Mouse (Mus musculus) liver, postnatal 0 days (tissue): ENCODE measurements around the gene Adamts7. TPM values are rescaled to one million over a fixed set of nuclear protein-coding genes. Genes with fewer than 3 reads are reported as not detected.

ENCODE experiments used
- ATAC-seq: fragments of 200-750 bp; cut with Nextera tagmentation; 2 replicates; pipeline ENCODE4 v1.8.0; 2017; ENCODE audit warnings: mild to moderate bottlenecking, moderate library complexity
- DNase-seq: peaks from one replicate; pipeline ENCODE4 v3.0.0-alpha.2; 2016
- H3K27ac ChIP-seq: fragments of 300-500 bp; sonication (generic); 2 replicates; pipeline ENCODE4 v1.5.1; 2014; ENCODE audit warnings: antibody characterized with exemption, moderate library complexity, mild to moderate bottlenecking, low read depth
- H3K27me3 ChIP-seq: fragments of 300-500 bp; sonication (generic); 2 replicates; pipeline ENCODE4 v1.6.1; 2014; ENCODE audit warnings: low read length, control low read depth, mixed read lengths; ENCODE audit not compliant: insufficient read depth
- H3K36me3 ChIP-seq: fragments of 300-500 bp; sonication (generic); replicated peaks from 2 replicates; pipeline ENCODE4 v1.6.1; 2014; ENCODE audit warnings: mild to moderate bottlenecking, control low read depth, low read length, moderate library complexity, mixed read lengths; ENCODE audit not compliant: insufficient read depth
- H3K4me1 ChIP-seq: fragments of 300-500 bp; sonication (generic); 2 replicates; pipeline ENCODE4 v1.6.1; 2014; ENCODE audit warnings: antibody characterized with exemption, mild to moderate bottlenecking, control low read depth; ENCODE audit not compliant: insufficient read depth
- H3K4me2 ChIP-seq: fragments of 300-500 bp; sonication (generic); 2 replicates; pipeline ENCODE4 v1.6.1; 2014; ENCODE audit warnings: low read depth, mild to moderate bottlenecking, low read length, moderate library complexity, mixed read lengths
- H3K4me3 ChIP-seq: fragments of 300-500 bp; sonication (generic); 2 replicates; pipeline ENCODE4 v1.5.1; 2014; ENCODE audit warnings: low read depth, low read length
- H3K9ac ChIP-seq: fragments of 300-500 bp; sonication (generic); replicated peaks from 2 replicates; pipeline ENCODE4 v1.6.1; 2014; ENCODE audit warnings: mild to moderate bottlenecking, moderate library complexity
- H3K9me3 ChIP-seq: fragments of 300-500 bp; sonication (generic); 2 replicates; pipeline ENCODE4 v1.6.1; 2016; ENCODE audit warnings: mild to moderate bottlenecking, control low read depth, low read length, mixed read lengths
- CTCF ChIP-seq: sonication (generic); IDR thresholded peaks from 2 replicates; pipeline ENCODE4 v1.5.1; 2016; ENCODE audit warnings: antibody characterized with exemption, low read depth
- EP300 ChIP-seq: IDR thresholded peaks from 2 replicates; pipeline ENCODE4 v1.6.1; 2016; ENCODE audit warnings: antibody characterized with exemption, low read depth, mild to moderate bottlenecking
- WGBS: fragments of 180-500 bp; shearing (Covaris S2); extraction: QIAGEN DNeasy Blood & Tissue Kit; methylation state at CpG from one replicate; pipeline ENCODE4 v1.1.7; 2014; ENCODE audit not compliant: insufficient replicate concordance; 5-methylcytosine and 5-hydroxymethylcytosine counted together
- polyA plus RNA-seq: library from polyadenylated mRNA; unstranded; fragments of >200 nt; fragmentation: Nextera tagmentation; extraction: Ambion mirVana; gene quantifications from 2 replicates; pipeline ENCODE4 v1.2.1, GENCODE M21; 2015

Adamts7 gene
- polyA plus RNA-seq, 1 experiment from 2014 or later, result 2.0 TPM

DNA sequence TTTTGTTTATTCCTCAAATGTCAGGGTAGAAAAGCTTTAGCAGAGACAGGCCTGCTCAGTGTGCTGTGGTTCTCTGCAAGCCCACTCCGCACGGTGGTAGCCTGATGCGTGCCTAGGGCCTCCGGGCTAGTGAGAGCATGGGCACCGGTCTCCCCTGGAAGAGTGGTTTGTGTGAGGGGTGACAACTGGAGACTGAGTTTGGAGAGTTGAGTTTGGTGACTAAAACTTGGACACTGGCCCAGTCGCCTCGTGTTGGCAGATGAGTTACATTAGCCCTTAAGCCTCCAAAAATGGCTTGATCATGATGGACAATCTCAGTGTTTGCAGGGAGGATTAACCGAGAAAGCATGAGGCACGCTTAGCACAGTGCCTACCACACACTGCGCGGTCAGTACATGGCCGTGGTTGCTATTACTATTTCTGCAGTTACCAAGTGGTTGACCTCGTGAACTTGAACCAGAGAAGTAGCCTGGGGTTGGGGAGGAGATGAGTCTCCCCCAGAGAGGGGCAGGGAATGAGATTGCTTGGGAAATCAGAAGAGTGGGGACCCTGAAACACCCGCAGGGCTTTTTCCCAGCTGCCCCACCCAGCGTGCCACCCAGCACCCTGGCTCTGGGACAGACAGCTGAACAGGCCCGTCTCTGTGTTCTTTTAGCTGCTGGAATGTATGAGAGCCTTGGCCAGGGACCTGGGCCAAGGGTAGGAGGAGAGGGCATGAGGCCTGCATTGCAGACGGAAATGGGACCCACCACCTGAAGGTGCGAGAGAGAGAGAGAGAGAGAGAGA is 20.0 kb downstream of the Adamts7 start:
- Histone ChIP-seq H3K27me3 (no peaks in the 10 kb centered on the region), H3K27ac (no peak overlapping the region), H3K9me3 (no peaks in the 10 kb centered on the region), H3K4me2 (no peak overlapping the region), H3K9ac (no peak overlapping the region), H3K4me3 (no peak overlapping the region), H3K36me3 (no peaks in the 10 kb centered on the region), H3K4me1 (peaks cover 2% of the 10 kb centered on the region; the same call in 1 of the 2 replicates)
- ATAC-seq (no peak), DNase-seq (no peak)
- 82% methylated on average over 18 of the region's 18 CpGs for WGBS
- TF ChIP-seq CTCF, result no peak
- no peak for TF ChIP-seq EP300

DNA sequence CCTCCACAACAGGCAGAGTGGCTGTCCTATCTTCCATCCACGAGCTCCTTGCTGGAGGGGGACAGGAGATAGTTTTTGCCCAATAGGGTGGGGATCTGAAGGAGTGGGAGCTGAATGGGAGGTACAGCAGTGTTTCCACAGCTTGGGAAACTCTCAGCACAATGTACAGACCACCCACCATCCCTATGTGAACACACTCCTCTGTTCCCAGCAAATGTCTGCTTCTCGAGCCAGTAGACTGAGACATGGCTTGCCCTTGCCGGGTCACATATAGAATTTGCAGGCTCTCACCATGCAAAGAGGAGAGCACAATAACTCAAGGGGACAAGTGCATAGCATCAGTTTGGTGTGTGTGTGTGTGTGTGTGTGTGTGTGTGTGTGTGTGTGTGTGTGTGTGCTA is 20.7 kb downstream of the Adamts7 start:
- Histone ChIP-seq H3K27ac (no peak overlapping the region), H3K9me3 (no peaks in the 10 kb centered on the region), H3K4me1 (peaks cover 2% of the 10 kb centered on the region; the same call in 1 of the 2 replicates), H3K27me3 (no peaks in the 10 kb centered on the region), H3K4me3 (no peak overlapping the region), H3K9ac (no peak overlapping the region), H3K36me3 (no peaks in the 10 kb centered on the region), H3K4me2 (no peak overlapping the region)
- 63% methylated on average over 3 of the region's 3 CpGs for WGBS
- DNase-seq (no peak), ATAC-seq (no peak)
- TF ChIP-seq EP300 (no peak), CTCF (no peak)

DNA sequence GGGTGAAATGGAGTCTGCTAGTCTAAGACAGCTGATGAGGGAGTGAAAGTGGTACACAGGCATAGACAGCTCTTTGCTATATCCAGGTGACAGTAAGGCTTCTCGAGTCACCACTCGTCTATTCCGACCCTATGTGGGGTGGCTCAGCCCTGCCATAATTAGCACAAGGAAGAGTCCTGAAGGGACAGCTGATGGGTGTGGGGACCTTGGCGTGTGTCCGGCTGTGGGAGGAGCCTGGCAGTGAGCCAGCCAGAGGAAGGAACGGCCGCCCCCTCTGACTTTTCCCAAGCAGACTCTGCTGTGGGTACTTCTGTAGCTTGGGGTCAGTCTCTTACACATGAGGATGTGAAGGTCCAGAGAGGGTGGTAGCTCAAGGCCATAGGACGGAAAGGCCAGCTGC is 21.2 kb downstream of the Adamts7 start:
- H3K27me3 ChIP-seq, result no peaks in the 10 kb centered on the region
- H3K9me3 ChIP-seq, result no peaks in the 10 kb centered on the region
- ATAC-seq, result peak; percentile 28; the same call in 1 of the 2 replicates
- WGBS, result 55% methylated on average over 8 of the region's 8 CpGs
- H3K4me1 ChIP-seq, result peaks cover 2% of the 10 kb centered on the region; the same call in 1 of the 2 replicates
- H3K4me3 ChIP-seq, result no peak overlapping the region
- H3K36me3 ChIP-seq, result no peaks in the 10 kb centered on the region
- no peak overlapping the region for H3K4me2 ChIP-seq
- DNase-seq, result peak; percentile 39
- H3K27ac ChIP-seq, result no peak overlapping the region
- no peak for TF ChIP-seq EP300
- H3K9ac ChIP-seq, result no peak overlapping the region

DNA sequence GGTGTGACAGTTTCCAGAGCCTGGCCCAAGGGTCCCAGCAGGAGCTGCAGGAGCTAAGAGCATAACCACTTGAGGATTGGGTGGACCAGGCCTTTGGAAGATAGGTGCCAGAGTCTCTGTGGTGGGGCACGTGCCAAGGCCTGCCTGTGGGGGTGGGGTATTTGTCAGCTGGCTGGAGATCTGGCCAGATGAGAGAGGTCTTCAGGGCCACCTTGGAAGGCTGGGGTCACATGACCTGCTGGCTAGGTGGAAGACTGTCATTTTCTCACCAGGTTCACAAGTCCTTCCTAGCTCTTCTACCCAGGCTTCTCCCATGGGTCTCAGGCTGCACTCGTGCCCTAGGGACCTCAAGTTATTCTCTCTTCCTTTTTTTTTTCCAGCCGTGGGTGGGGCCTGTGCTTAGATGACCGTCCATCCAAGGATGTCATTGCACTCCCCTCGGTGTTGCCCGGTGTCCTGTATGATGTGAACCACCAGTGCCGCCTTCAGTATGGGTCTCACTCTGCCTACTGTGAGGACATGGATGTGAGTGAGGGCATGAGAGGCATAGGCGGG is 22.6 kb downstream of the Adamts7 start:
- no peak for TF ChIP-seq CTCF
- TF ChIP-seq EP300, result no peak
- H3K27me3 ChIP-seq, result no peaks in the 10 kb centered on the region
- no peak overlapping the region for H3K4me2 ChIP-seq
- H3K36me3 ChIP-seq, result no peaks in the 10 kb centered on the region
- H3K9me3 ChIP-seq, result no peaks in the 10 kb centered on the region
- DNase-seq, result no peak
- H3K27ac ChIP-seq, result no peak overlapping the region
- H3K4me1 ChIP-seq, result peaks cover 2% of the 10 kb centered on the region; the same call in 1 of the 2 replicates
- no peak for ATAC-seq
- no peak overlapping the region for H3K4me3 ChIP-seq
- 72% methylated on average over 8 of the region's 8 CpGs for WGBS
- H3K9ac ChIP-seq, result no peak overlapping the region

DNA sequence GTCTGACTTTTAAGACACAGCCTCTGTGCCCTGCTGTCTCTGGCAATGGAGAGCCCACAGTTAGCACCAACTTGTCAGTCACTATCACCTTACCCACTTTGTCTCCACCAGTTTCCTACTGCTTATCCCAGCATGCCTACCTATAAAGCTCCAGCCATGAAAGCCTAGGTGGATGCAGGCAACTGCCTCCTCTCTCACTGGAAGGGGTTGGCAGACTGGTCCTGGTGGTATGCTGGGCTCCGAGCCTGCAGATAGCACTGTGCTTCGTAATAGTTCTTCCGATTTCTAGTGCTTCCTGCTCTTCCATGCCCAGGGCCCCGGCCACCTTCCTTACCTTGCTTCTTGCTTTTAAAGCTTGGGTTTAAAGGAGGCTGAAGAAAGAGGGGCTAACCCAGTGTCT is 26.0 kb downstream of the Adamts7 start:
- ATAC-seq (no peak), DNase-seq (no peak)
- TF ChIP-seq EP300 (no peak), CTCF (no peak)
- H3K9me3 ChIP-seq, result no peaks in the 10 kb centered on the region
- no peak overlapping the region for H3K27ac ChIP-seq
- WGBS, result 74% methylated on average over 4 of the region's 4 CpGs
- peaks cover 2% of the 10 kb centered on the region; the same call in 1 of the 2 replicates for H3K4me1 ChIP-seq
- no peaks in the 10 kb centered on the region for H3K36me3 ChIP-seq
- no peak overlapping the region for H3K4me3 ChIP-seq
- H3K9ac ChIP-seq, result no peak overlapping the region
- no peaks in the 10 kb centered on the region for H3K27me3 ChIP-seq
- no peak overlapping the region for H3K4me2 ChIP-seq

DNA sequence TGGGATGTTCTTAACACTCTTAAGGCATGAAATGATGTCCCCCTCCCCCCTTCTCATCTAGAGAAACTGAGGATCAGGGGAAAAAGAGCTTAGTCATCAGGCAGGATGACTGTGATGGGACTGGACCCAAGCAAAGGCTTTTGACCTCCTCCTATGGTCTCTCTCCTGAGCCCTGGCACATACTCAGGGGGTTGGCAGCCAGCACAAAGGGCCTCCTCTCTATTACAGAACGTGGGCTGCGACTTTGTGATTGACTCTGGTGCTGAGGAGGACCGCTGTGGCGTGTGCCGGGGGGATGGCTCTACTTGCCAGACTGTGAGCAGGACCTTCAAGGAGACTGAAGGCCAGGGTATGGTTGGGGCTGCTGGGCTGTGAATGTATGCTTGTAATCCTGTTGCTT is 26.5 kb downstream of the Adamts7 start:
- H3K27me3 ChIP-seq, result no peaks in the 10 kb centered on the region
- no peak overlapping the region for H3K4me2 ChIP-seq
- H3K9ac ChIP-seq, result no peak overlapping the region
- TF ChIP-seq CTCF (no peak), EP300 (no peak)
- H3K4me3 ChIP-seq, result no peak overlapping the region
- ATAC-seq (no peak), DNase-seq (no peak)
- WGBS, result 64% methylated on average over 5 of the region's 5 CpGs
- no peak overlapping the region for H3K27ac ChIP-seq
- no peaks in the 10 kb centered on the region for H3K9me3 ChIP-seq
- H3K4me1 ChIP-seq, result peaks cover under 1% of the 10 kb centered on the region; the same call in 1 of the 2 replicates
- H3K36me3 ChIP-seq, result no peaks in the 10 kb centered on the region
